Mouse (Mus musculus) ES-E14 (cell line): ENCODE results near the gene Stx16.

Experiments used
- HCFC1 ChIP-seq: IDR thresholded peaks from 2 replicates; pipeline ENCODE4 v1.6.1; 2012; ENCODE audit warnings: low read length, inconsistent platforms, borderline replicate concordance; ENCODE audit not compliant: insufficient read depth
- ZNF384 ChIP-seq: IDR thresholded peaks from 2 replicates; pipeline ENCODE4 v1.6.1; 2012; ENCODE audit warnings: low read depth, low read length, inconsistent platforms

DNA sequence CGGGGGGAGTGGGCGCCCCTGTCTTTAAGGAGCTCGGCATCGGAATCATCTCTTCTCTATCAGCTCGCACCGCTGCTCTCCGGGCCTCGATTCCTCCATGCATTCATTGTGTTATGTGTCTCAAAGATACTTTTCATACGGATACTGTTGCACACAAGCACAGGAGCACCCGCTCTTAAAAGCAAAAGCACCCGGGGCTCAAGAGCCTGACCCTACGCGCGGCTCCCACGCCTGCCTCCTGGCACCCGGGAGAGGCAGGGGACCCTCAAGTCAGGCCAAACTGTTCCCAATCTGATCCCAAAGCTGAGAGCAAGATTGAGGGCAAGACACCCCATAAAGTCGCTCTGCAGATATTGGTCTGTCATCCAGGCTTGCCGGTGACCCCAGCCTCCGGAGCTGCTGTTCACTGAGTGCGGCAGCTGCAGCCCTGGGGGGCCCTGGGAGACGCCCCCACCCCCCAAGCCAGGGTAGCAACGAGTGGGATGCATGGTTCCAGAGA lies 987 bp upstream of the Stx16 start:
- no peak for TF ChIP-seq ZNF384
- TF ChIP-seq HCFC1: no peak
